Mouse (Mus musculus): ENCODE data around the gene Cox17. TPM values are rescaled to one million over a fixed set of nuclear protein-coding genes. Genes with fewer than 3 reads are reported as not detected.
A peak's percentile ranks its signal among the peaks of the same experiment; 100 is the strongest.

Cox17 gene
- polyA plus RNA-seq, 1 experiment from 2014 or later = 113 TPM

GRCm38 (mm10) chr16:38341396-38342324 is 5.1 kb upstream of the Cox17 start, which contains the start of gene Maats1:
TSS of gene Maats1 (minus strand) at chr16:38342143.
- H3K27me3 ChIP-seq (ENCODE audit: control insufficient read depth, insufficient read depth, low read length) = no peaks in the 10 kb centered on the region
- no peaks in the 10 kb centered on the region; the same call in 1 of the 2 replicates for H3K4me1 ChIP-seq (ENCODE audit: control insufficient read depth, insufficient read depth, low read length)
- H3K27ac ChIP-seq (ENCODE audit: low read depth, low read length) = no peak within 1 kb of the TSS
- H3K36me3 ChIP-seq (ENCODE audit: control insufficient read depth, insufficient read depth, low read length) = no peaks in the 10 kb centered on the region
- WGBS = 11% methylated on average over 30 of the region's 30 CpGs
- peak within 1 kb of the TSS; percentile 39 for H3K9ac ChIP-seq (ENCODE audit: low read length)
- H3K4me3 ChIP-seq (ENCODE audit: low read depth, low read length) = peak within 1 kb of the TSS; percentile 29
- DNase-seq (ENCODE audit: low spot score) (peak; percentile 88), ATAC-seq (ENCODE audit: insufficient read depth, low FRiP score, low TSS enrichment) (peak; percentile 82)
- H3K9me3 ChIP-seq (ENCODE audit: control insufficient read depth, low read length) = no peaks in the 10 kb centered on the region
- peak within 1 kb of the TSS; percentile 62 for H3K4me2 ChIP-seq (ENCODE audit: low read depth)

GRCm38 (mm10) chr16:38344941-38345725 is 1.7 kb upstream of the Cox17 start:
- DNase-seq (ENCODE audit: low spot score) = peak; percentile 45

GRCm38 (mm10) chr16:38347588-38347987 is 797 bp downstream of the Cox17 start:
- Histone ChIP-seq H3K36me3 (ENCODE audit: control insufficient read depth, insufficient read depth, low read length) (0 out of 2 replicates have a peak, but pooled peaks cover 2% of the 10 kb centered on the region), H3K4me3 (ENCODE audit: low read depth, low read length) (peak overlapping the region; percentile 70), H3K9ac (ENCODE audit: low read length) (no peak overlapping the region; the same call in 1 of the 2 replicates), H3K9me3 (ENCODE audit: control insufficient read depth, low read length) (no peaks in the 10 kb centered on the region), H3K4me2 (ENCODE audit: low read depth) (peak overlapping the region; percentile 36), H3K27ac (ENCODE audit: low read depth, low read length) (no peak overlapping the region), H3K4me1 (ENCODE audit: control insufficient read depth, insufficient read depth, low read length) (peaks cover 3% of the 10 kb centered on the region; the same call in 1 of the 2 replicates), H3K27me3 (ENCODE audit: control insufficient read depth, insufficient read depth, low read length) (no peaks in the 10 kb centered on the region)
- 64% methylated on average over 6 of the region's 6 CpGs for WGBS
- no peak for DNase-seq (ENCODE audit: low spot score)
- no peak for ATAC-seq (ENCODE audit: insufficient read depth, low FRiP score, low TSS enrichment)

More at GRCm38 (mm10) chr16:38344941-38345725, 1.7 kb upstream of the Cox17 start:
- H3K4me2 ChIP-seq (ENCODE audit: low read depth) = no peak overlapping the region
- H3K36me3 ChIP-seq (ENCODE audit: control insufficient read depth, insufficient read depth, low read length) = no peaks in the 10 kb centered on the region
- no peak overlapping the region for H3K4me3 ChIP-seq (ENCODE audit: low read depth, low read length)
- H3K9me3 ChIP-seq (ENCODE audit: control insufficient read depth, low read length) = no peaks in the 10 kb centered on the region
- 87% methylated on average over 3 of the region's 3 CpGs for WGBS
- no peaks in the 10 kb centered on the region for H3K27me3 ChIP-seq (ENCODE audit: control insufficient read depth, insufficient read depth, low read length)
- peaks cover 3% of the 10 kb centered on the region; the same call in 1 of the 2 replicates for H3K4me1 ChIP-seq (ENCODE audit: control insufficient read depth, insufficient read depth, low read length)
- no peak overlapping the region for H3K27ac ChIP-seq (ENCODE audit: low read depth, low read length)
- ATAC-seq (ENCODE audit: insufficient read depth, low FRiP score, low TSS enrichment) = no peak
- H3K9ac ChIP-seq (ENCODE audit: low read length) = no peak overlapping the region

- H3K4me3 ChIP-seq (ENCODE audit: low read depth, low read length) = no peak overlapping the region
- 0 out of 2 replicates have a peak, but pooled peaks cover 2% of the 10 kb centered on the region for H3K36me3 ChIP-seq (ENCODE audit: control insufficient read depth, insufficient read depth, low read length)
- WGBS = 93% methylated on average over 9 of the region's 9 CpGs
- H3K4me1 ChIP-seq (ENCODE audit: control insufficient read depth, insufficient read depth, low read length) = peaks cover 3% of the 10 kb centered on the region; the same call in 1 of the 2 replicates
- no peaks in the 10 kb centered on the region for H3K9me3 ChIP-seq (ENCODE audit: control insufficient read depth, low read length)
- no peak overlapping the region for H3K4me2 ChIP-seq (ENCODE audit: low read depth)
- no peak overlapping the region for H3K9ac ChIP-seq (ENCODE audit: low read length)
- ATAC-seq (ENCODE audit: insufficient read depth, low FRiP score, low TSS enrichment) (no peak), DNase-seq (ENCODE audit: low spot score) (no peak)
- no peaks in the 10 kb centered on the region for H3K27me3 ChIP-seq (ENCODE audit: control insufficient read depth, insufficient read depth, low read length)
- no peak overlapping the region for H3K27ac ChIP-seq (ENCODE audit: low read depth, low read length)
These were observed 1.5 kb downstream of the Cox17 start for GRCm38 (mm10) chr16:38348217-38348761.

GRCm38 (mm10) chr16:38349881-38350280 is 3.1 kb downstream of the Cox17 start:
- 100% methylated on average over 2 of the region's 2 CpGs for WGBS
- Histone ChIP-seq H3K4me2 (ENCODE audit: low read depth) (no peak overlapping the region), H3K4me3 (ENCODE audit: low read depth, low read length) (no peak overlapping the region), H3K27ac (ENCODE audit: low read depth, low read length) (no peak overlapping the region), H3K27me3 (ENCODE audit: control insufficient read depth, insufficient read depth, low read length) (no peaks in the 10 kb centered on the region), H3K4me1 (ENCODE audit: control insufficient read depth, insufficient read depth, low read length) (peaks cover 3% of the 10 kb centered on the region; the same call in 1 of the 2 replicates), H3K36me3 (ENCODE audit: control insufficient read depth, insufficient read depth, low read length) (0 out of 2 replicates have a peak, but pooled peaks cover 2% of the 10 kb centered on the region), H3K9ac (ENCODE audit: low read length) (no peak overlapping the region), H3K9me3 (ENCODE audit: control insufficient read depth, low read length) (no peaks in the 10 kb centered on the region)
- no peak for ATAC-seq (ENCODE audit: insufficient read depth, low FRiP score, low TSS enrichment)
- no peak for DNase-seq (ENCODE audit: low spot score)

- Histone ChIP-seq H3K36me3 (ENCODE audit: control insufficient read depth, insufficient read depth, low read length) (0 out of 2 replicates have a peak, but pooled peaks cover 2% of the 10 kb centered on the region), H3K4me1 (ENCODE audit: control insufficient read depth, insufficient read depth, low read length) (peaks cover 3% of the 10 kb centered on the region; the same call in 1 of the 2 replicates), H3K27ac (ENCODE audit: low read depth, low read length) (no peak overlapping the region), H3K4me3 (ENCODE audit: low read depth, low read length) (no peak overlapping the region), H3K4me2 (ENCODE audit: low read depth) (no peak overlapping the region), H3K9me3 (ENCODE audit: control insufficient read depth, low read length) (no peaks in the 10 kb centered on the region), H3K9ac (ENCODE audit: low read length) (no peak overlapping the region), H3K27me3 (ENCODE audit: control insufficient read depth, insufficient read depth, low read length) (no peaks in the 10 kb centered on the region)
- no peak for ATAC-seq (ENCODE audit: insufficient read depth, low FRiP score, low TSS enrichment)
- DNase-seq (ENCODE audit: low spot score) = no peak
- 88% methylated on average over 7 of the region's 7 CpGs for WGBS
These were observed 3.6 kb downstream of the Cox17 start for GRCm38 (mm10) chr16:38350361-38350855.

- 86% methylated on average over 6 of the region's 6 CpGs for WGBS
These were observed 4.1 kb downstream of the Cox17 start for GRCm38 (mm10) chr16:38350939-38351338.

GRCm38 (mm10) chr16:38352031-38352430 is 5.2 kb downstream of the Cox17 start:
- Histone ChIP-seq H3K9ac (ENCODE audit: low read length) (no peak overlapping the region), H3K27me3 (ENCODE audit: control insufficient read depth, insufficient read depth, low read length) (no peaks in the 10 kb centered on the region), H3K36me3 (ENCODE audit: control insufficient read depth, insufficient read depth, low read length) (0 out of 2 replicates have a peak, but pooled peaks cover 2% of the 10 kb centered on the region), H3K4me2 (ENCODE audit: low read depth) (no peak overlapping the region), H3K4me1 (ENCODE audit: control insufficient read depth, insufficient read depth, low read length) (peaks cover 3% of the 10 kb centered on the region; the same call in 1 of the 2 replicates), H3K27ac (ENCODE audit: low read depth, low read length) (no peak overlapping the region), H3K9me3 (ENCODE audit: control insufficient read depth, low read length) (no peaks in the 10 kb centered on the region), H3K4me3 (ENCODE audit: low read depth, low read length) (no peak overlapping the region)
- WGBS = 87% methylated on average over 7 of the region's 7 CpGs
- no peak for ATAC-seq (ENCODE audit: insufficient read depth, low FRiP score, low TSS enrichment)
- DNase-seq (ENCODE audit: low spot score) = no peak

More at GRCm38 (mm10) chr16:38350939-38351338, 4.1 kb downstream of the Cox17 start:
- no peak overlapping the region for H3K4me3 ChIP-seq (ENCODE audit: low read depth, low read length)
- H3K27me3 ChIP-seq (ENCODE audit: control insufficient read depth, insufficient read depth, low read length) = no peaks in the 10 kb centered on the region
- H3K4me1 ChIP-seq (ENCODE audit: control insufficient read depth, insufficient read depth, low read length) = peaks cover 3% of the 10 kb centered on the region; the same call in 1 of the 2 replicates
- H3K36me3 ChIP-seq (ENCODE audit: control insufficient read depth, insufficient read depth, low read length) = 0 out of 2 replicates have a peak, but pooled peaks cover 2% of the 10 kb centered on the region
- no peak overlapping the region for H3K4me2 ChIP-seq (ENCODE audit: low read depth)
- no peak overlapping the region for H3K9ac ChIP-seq (ENCODE audit: low read length)
- no peak overlapping the region for H3K27ac ChIP-seq (ENCODE audit: low read depth, low read length)
- ATAC-seq (ENCODE audit: insufficient read depth, low FRiP score, low TSS enrichment) = no peak
- no peak for DNase-seq (ENCODE audit: low spot score)
- no peaks in the 10 kb centered on the region for H3K9me3 ChIP-seq (ENCODE audit: control insufficient read depth, low read length)
